9 mouse cellular contexts compared by ENCODE assay signal in genomic region chr7:25273259-25274241, GRCm38 (mm10). TPM values are rescaled to one million over a fixed set of nuclear protein-coding genes. Genes with fewer than 3 reads are reported as not detected.
DNase-seq lines count a peak whose midpoint lies in the region; ATAC-seq and TF ChIP-seq lines count a peak whose summit lies in the region.
"Had no signal": no experiment of that assay in that cellular context is flagged by ENCODE, and none has a peak within 500 bp of the region (broad histone marks: within the 10 kb centered on the region; RNA-seq: fewer than 3 reads in every experiment).

No protein-coding gene starts in this region.

- H3K9me3 ChIP-seq in hindbrain, embryonic 10.5 days = no peaks in the 10 kb centered on the region
- H3K9me3 ChIP-seq in hindbrain, embryonic 11.5 days (ENCODE audit: control insufficient read depth, low read length) = no peaks in the 10 kb centered on the region
- H3K9me3 ChIP-seq in E14TG2a.4 (ENCODE audit: low read length) = no peaks in the 10 kb centered on the region
- no peaks in the 10 kb centered on the region for H3K9me3 ChIP-seq in limb, embryonic 15.5 days

- WGBS in hindbrain, embryonic 10.5 days = 93% methylated on average over 22 of the region's 22 CpGs
- 91% methylated on average over 21 of the region's 22 CpGs for WGBS in hindbrain, embryonic 11.5 days
- 88% methylated on average over 22 of the region's 22 CpGs for WGBS in limb, embryonic 15.5 days

- no peak for ATAC-seq in hindbrain, embryonic 11.5 days (ENCODE audit: low FRiP score)
- no peak for ATAC-seq in limb, embryonic 15.5 days (ENCODE audit: insufficient number of reproducible peaks, low FRiP score, low TSS enrichment, low read depth)
- ATAC-seq: Patski had no signal

- H3K27ac ChIP-seq in hindbrain, embryonic 10.5 days = no peak overlapping the region
- H3K27ac ChIP-seq in hindbrain, embryonic 11.5 days (ENCODE audit: low read depth, low read length) = no peak overlapping the region
- peak overlapping the region; percentile 43; the same call in 1 of the 2 replicates for H3K27ac ChIP-seq in limb, embryonic 15.5 days
- H3K27ac ChIP-seq in layer of hippocampus, adult 2 months = no peak overlapping the region

- TF ChIP-seq CTCF in E14TG2a.4 (conservative IDR thresholded peaks at IDR 0.05; ENCODE audit: low read length) = no peak
- TF ChIP-seq CTCF in layer of hippocampus, adult 2 months (conservative IDR thresholded peaks at IDR 0.05) = no peak

- H3K4me3 ChIP-seq in hindbrain, embryonic 10.5 days = 0 out of 2 replicates have a peak overlapping the region, but pooled peaks have one; percentile 6
- H3K4me3 ChIP-seq in hindbrain, embryonic 11.5 days (ENCODE audit: low read depth, low read length) = no peak overlapping the region
- H3K4me3 ChIP-seq in E14TG2a.4 (replicated peaks; ENCODE audit: low read length) = peak overlapping the region; percentile 72
- H3K4me3 ChIP-seq in limb, embryonic 15.5 days = no peak overlapping the region
- H3K4me3 ChIP-seq in layer of hippocampus, adult 2 months = no peak overlapping the region

- H3K4me1 ChIP-seq in hindbrain, embryonic 10.5 days (replicated peaks) = peaks cover 71% of the 10 kb centered on the region
- peaks cover 9% of the 10 kb centered on the region for H3K4me1 ChIP-seq in hindbrain, embryonic 11.5 days (replicated peaks; ENCODE audit: control insufficient read depth, insufficient read depth, low read length)
- peaks cover 96% of the 10 kb centered on the region for H3K4me1 ChIP-seq in E14TG2a.4 (replicated peaks; ENCODE audit: low read depth, low read length)
- H3K4me1 ChIP-seq in limb, embryonic 15.5 days = peaks cover 75% of the 10 kb centered on the region

- no peak overlapping the region for H3K4me2 ChIP-seq in hindbrain, embryonic 11.5 days (replicated peaks; ENCODE audit: low read depth, low read length)
- no peak overlapping the region for H3K4me2 ChIP-seq in limb, embryonic 15.5 days

- H3K9ac ChIP-seq in hindbrain, embryonic 11.5 days (ENCODE audit: low read depth, low read length) = no peak overlapping the region
- 0 out of 2 replicates have a peak overlapping the region, but pooled peaks have one; percentile 20 for H3K9ac ChIP-seq in limb, embryonic 15.5 days

- no peak for DNase-seq in hindbrain, embryonic 10.5 days (ENCODE audit: low spot score)
- DNase-seq in hindbrain, embryonic 11.5 days (ENCODE audit: low spot score) = no peak
- DNase-seq in c-Kit-positive CD71-positive TER-119-positive erythroid progenitor cells, embryonic 14.5 days (ENCODE audit: low spot score) = peak; percentile 75
- DNase-seq in layer of hippocampus, adult 2 months (ENCODE audit: low spot score in 2 of 2) = no peak
- no peak for DNase-seq in adrenal gland, postnatal 36 days
- DNase-seq in lung, postnatal 25 days (ENCODE audit: low spot score) = no peak

- no peaks in the 10 kb centered on the region for H3K27me3 ChIP-seq in hindbrain, embryonic 10.5 days (ENCODE audit: insufficient read depth, poor library complexity, severe bottlenecking)
- no peaks in the 10 kb centered on the region for H3K27me3 ChIP-seq in hindbrain, embryonic 11.5 days (ENCODE audit: control insufficient read depth, insufficient read depth, low read length)
- H3K27me3 ChIP-seq in E14TG2a.4 (ENCODE audit: insufficient read depth, low read length) = peaks cover 21% of the 10 kb centered on the region
- H3K27me3 ChIP-seq in limb, embryonic 15.5 days = no peaks in the 10 kb centered on the region
- H3K27me3 ChIP-seq: Patski had no signal

- peaks cover 31% of the 10 kb centered on the region for H3K36me3 ChIP-seq in hindbrain, embryonic 10.5 days
- H3K36me3 ChIP-seq in hindbrain, embryonic 11.5 days (ENCODE audit: control insufficient read depth, insufficient read depth, low read length) = no peaks in the 10 kb centered on the region
- H3K36me3 ChIP-seq in E14TG2a.4 (ENCODE audit: insufficient read depth, low read length) = peaks cover 30% of the 10 kb centered on the region
- peaks cover 46% of the 10 kb centered on the region for H3K36me3 ChIP-seq in limb, embryonic 15.5 days

RNA-seq across cellular contexts. Expression of gene Cic, which starts 6.0 kb away (rescaled TPM):
- 23.2 and 23.5 TPM in 2 replicates for polyA plus RNA-seq in hindbrain, embryonic 10.5 days (2016; fragmentation: Nextera tagmentation; extraction: Ambion mirVana)
- polyA plus RNA-seq in hindbrain, embryonic 11.5 days (2014; fragmentation: Nextera tagmentation; extraction: Ambion mirVana) = 25.4 and 39.0 TPM in 2 replicates
- polyA plus RNA-seq in limb, embryonic 15.5 days (2015; fragmentation: Nextera tagmentation; extraction: Ambion mirVana) = 40.3 and 42.5 TPM in 2 replicates
- 100 to 1,000 TPM; 218 to 225 TPM for total RNA-seq in layer of hippocampus, adult 2 months (2021)
- 100 to 1,000 TPM in 1 of 2 experiments, 10 to 100 TPM in 1; 94.8 to 116 TPM for total RNA-seq in adrenal gland, postnatal 36 days (2021)

RNA-seq across cellular contexts. Expression of gene Erf, which starts 23.0 kb away (rescaled TPM):
- polyA plus RNA-seq in hindbrain, embryonic 10.5 days (2016; fragmentation: Nextera tagmentation; extraction: Ambion mirVana) = 8.0 and 8.6 TPM in 2 replicates
- 12.8 and 14.2 TPM in 2 replicates for polyA plus RNA-seq in hindbrain, embryonic 11.5 days (2014; fragmentation: Nextera tagmentation; extraction: Ambion mirVana)
- polyA plus RNA-seq in limb, embryonic 15.5 days (2015; fragmentation: Nextera tagmentation; extraction: Ambion mirVana) = 20.8 and 24.4 TPM in 2 replicates
- total RNA-seq in layer of hippocampus, adult 2 months (2021) = 10 to 100 TPM; 40.3 to 45.1 TPM
- total RNA-seq in adrenal gland, postnatal 36 days (2021) = 10 to 100 TPM; 25.4 to 40.9 TPM

RNA-seq across cellular contexts. Expression of gene Pafah1b3, which starts 24.2 kb away (rescaled TPM):
- 271 and 384 TPM in 2 replicates for polyA plus RNA-seq in hindbrain, embryonic 10.5 days (2016; fragmentation: Nextera tagmentation; extraction: Ambion mirVana)
- polyA plus RNA-seq in hindbrain, embryonic 11.5 days (2014; fragmentation: Nextera tagmentation; extraction: Ambion mirVana) = 335 and 344 TPM in 2 replicates
- polyA plus RNA-seq in limb, embryonic 15.5 days (2015; fragmentation: Nextera tagmentation; extraction: Ambion mirVana) = 176 and 198 TPM in 2 replicates
- 10 to 100 TPM; 16.9 to 21.0 TPM for total RNA-seq in layer of hippocampus, adult 2 months (2021)
- 10 to 100 TPM; 32.7 to 34.0 TPM for total RNA-seq in adrenal gland, postnatal 36 days (2021)

RNA-seq across cellular contexts. Expression of gene Prr19, which starts 27.7 kb away (rescaled TPM):
- 1.2 and 2.1 TPM in 2 replicates for polyA plus RNA-seq in hindbrain, embryonic 10.5 days (2016; fragmentation: Nextera tagmentation; extraction: Ambion mirVana)
- 0.86 and 1.3 TPM in 2 replicates for polyA plus RNA-seq in hindbrain, embryonic 11.5 days (2014; fragmentation: Nextera tagmentation; extraction: Ambion mirVana)
- 0.32 and 0.40 TPM in 2 replicates for polyA plus RNA-seq in limb, embryonic 15.5 days (2015; fragmentation: Nextera tagmentation; extraction: Ambion mirVana)
- not detected for total RNA-seq in layer of hippocampus, adult 2 months (2021)
- total RNA-seq in adrenal gland, postnatal 36 days (2021) = not detected

RNA-seq across cellular contexts. Expression of gene Tmem145, which starts 32.4 kb away (rescaled TPM):
- 2.5 and 9.1 TPM in 2 replicates for polyA plus RNA-seq in hindbrain, embryonic 10.5 days (2016; fragmentation: Nextera tagmentation; extraction: Ambion mirVana)
- polyA plus RNA-seq in hindbrain, embryonic 11.5 days (2014; fragmentation: Nextera tagmentation; extraction: Ambion mirVana) = 9.9 and 10.6 TPM in 2 replicates
- 0.50 and 0.61 TPM in 2 replicates for polyA plus RNA-seq in limb, embryonic 15.5 days (2015; fragmentation: Nextera tagmentation; extraction: Ambion mirVana)
- total RNA-seq in layer of hippocampus, adult 2 months (2021) = 10 to 100 TPM; 27.4 to 27.8 TPM
- 1 to 10 TPM; 1.5 to 1.6 TPM for total RNA-seq in adrenal gland, postnatal 36 days (2021)

Comparison
In these comparisons a context has a peak if more than half of its experiments do, and no peak if none do; other contexts are left out.
1. H3K4me3 ChIP-seq: peak in hindbrain, embryonic 10.5 days (single experiment) and E14TG2a.4 (single experiment); none in hindbrain, embryonic 11.5 days (single experiment), limb, embryonic 15.5 days (single experiment) and layer of hippocampus, adult 2 months (single experiment).